Mouse (Mus musculus): ENCODE results near the gene Sh3gl1.

The Sh3gl1 gene

DNA sequence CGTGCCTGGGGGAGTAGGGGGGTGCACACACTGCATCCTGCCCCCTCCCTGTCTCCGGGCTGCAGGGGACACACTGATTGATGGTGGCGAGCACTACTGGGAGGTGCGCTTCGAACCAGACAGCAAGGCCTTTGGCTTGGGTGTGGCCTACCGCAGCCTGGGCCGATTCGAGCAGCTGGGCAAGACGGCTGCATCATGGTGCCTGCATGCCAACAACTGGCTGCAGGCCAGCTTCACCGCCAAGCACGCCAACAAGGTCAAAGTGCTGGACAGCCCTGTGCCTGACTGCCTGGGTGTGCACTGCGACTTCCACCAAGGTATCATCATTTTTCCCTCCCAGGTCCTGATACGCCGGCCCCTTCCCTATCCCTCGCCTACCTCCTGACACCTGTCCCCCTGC lies 40.4 kb downstream of the Sh3gl1 start:
- no peak for DNase-seq (ENCODE audit: low spot score)

GRCm38 (mm10) chr17:55990278-55990898 lies 46.0 kb downstream of the Sh3gl1 start:
- DNase-seq (ENCODE audit: low spot score) = no peak

DNA sequence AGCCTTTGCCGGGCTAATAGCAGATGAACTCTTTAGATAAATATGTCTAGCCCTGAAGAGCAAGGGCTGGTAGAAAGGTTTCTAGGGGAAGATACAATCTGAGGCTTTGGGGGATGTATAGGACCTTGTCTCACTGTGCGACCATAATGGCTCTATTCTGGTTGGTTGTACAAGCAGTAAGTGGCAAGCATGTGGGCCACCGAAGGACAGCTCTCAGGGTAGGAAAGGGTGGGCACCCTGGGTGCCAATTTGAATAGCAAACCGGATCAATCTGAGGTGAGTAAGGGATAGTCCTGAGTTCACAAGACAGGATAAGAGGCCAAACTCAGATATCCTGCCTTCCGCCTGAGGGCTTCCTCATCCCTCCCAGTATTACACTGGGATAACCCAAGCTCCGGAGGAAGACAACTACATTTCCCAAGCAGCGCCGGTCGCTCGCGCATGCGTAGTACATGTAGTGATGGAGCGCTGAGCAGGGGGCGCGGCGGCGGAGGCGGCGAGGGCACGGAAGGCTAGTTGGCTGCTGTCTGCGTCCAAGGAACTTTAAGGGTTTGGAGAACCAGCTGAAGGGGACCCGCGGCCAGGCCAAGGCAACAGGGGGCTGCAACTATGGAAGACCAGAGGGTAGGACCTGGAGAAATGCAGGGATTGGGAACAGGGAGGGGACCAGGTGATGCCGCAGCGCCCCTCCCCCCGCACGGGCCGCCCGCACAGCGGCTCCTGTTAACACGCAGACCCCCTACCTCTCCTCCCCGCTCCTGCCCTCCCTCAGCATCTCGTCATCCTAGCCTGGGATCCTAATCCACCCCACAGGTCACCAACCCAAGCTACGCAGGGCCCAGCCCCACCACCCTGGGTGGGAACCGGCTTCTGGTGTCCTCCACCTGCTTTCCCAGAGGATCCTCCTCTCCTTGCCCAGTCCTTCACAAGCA lies 50.1 kb downstream of the Sh3gl1 start, which contains the start of gene Fsd1:
Gene Fsd1 (plus strand): TSS at position 480 of the 932 bp plus-strand sequence.
- no peak for DNase-seq (ENCODE audit: low spot score)

- DNase-seq (ENCODE audit: low spot score) = no peak
Measured at GRCm38 (mm10) chr17:55977301-55977700, 59.1 kb downstream of the Sh3gl1 start.

DNA sequence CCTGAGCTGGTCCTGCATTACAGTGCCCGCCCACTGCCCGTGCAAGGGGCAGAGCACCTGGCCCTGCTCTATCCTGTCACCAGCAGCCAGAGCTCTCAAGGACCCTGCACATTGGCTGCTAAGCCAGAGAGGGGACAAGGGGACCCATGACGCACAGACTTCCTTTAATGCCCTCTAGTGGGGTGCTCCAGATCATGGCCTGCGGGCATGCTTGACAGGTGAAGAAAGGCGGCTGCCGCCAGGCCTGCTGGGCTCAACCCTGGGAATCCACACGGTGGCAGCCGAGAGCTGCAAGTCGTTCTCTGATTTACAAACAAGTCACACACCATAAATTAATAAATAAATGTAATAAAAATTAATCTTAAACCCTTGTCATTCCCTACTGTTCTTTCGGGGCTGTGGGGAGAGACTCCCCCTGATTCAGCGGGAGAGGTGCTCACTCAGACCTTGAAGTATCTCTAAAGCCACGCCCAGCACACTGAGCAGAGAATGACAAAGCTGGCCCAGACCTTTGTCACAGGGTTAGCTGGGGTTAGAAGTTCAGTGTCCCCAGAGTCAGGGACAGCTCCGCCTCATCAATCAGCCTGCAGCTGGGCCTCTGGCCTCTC lies 60.1 kb downstream of the Sh3gl1 start:
- DNase-seq (ENCODE audit: low spot score) = no peak

- no peak for DNase-seq (ENCODE audit: low spot score)
Measured at GRCm38 (mm10) chr17:55971453-55971852, 65.0 kb downstream of the Sh3gl1 start.

DNA sequence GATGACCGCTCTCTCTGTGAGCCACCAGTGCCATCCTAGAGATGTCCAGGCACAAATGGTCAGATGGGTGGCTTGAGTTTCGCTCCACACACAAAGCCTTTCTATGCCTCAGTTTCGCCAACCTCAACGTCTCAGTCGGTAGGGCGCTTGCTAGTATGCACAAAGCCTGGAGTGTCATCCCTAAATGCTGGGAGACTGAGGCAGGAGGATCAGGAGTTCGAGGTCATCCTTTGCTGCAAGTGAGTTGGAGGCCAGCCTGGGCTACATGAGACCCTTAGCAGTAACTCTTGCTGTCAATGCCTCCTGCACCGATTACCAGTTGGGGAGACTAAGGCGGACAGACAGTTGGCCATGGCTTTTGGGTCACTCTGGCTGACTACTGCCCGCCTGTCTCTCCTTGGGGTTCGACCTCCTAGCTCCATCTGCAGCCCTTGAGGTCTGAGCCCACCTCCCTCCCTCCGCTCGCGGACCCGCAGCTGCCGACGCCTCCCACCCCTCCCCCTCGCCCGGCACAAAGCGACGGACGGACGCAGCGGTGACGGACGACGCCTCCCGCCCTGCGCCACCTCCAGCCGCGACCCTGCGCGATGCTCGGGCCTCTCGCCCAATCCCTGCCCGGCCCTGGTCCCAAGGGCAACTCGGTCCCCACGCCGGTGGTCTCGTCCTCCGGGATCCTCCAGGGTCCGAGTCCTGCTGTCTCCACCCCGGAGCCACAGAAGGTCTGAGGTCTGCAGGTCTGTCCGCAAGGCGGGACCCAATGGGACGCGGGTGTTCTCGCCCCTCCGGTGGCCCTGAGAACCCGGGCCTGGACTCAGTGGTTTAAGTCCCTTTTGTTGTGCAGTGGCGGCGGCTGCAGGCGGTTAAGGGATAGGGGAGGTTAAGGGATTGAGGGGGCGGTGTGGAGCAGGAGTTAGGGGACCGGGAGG lies 66.2 kb downstream of the Sh3gl1 start, which contains the start of gene Shd:
Gene Shd (plus strand): TSS at position 502 of the 926 bp plus-strand sequence.
- no peak for DNase-seq (ENCODE audit: low spot score)

- no peak for DNase-seq (ENCODE audit: low spot score)
Measured at GRCm38 (mm10) chr17:55969560-55969959, 66.9 kb downstream of the Sh3gl1 start.

- DNase-seq (ENCODE audit: low spot score) = no peak
Measured at GRCm38 (mm10) chr17:55968210-55968609, 68.2 kb downstream of the Sh3gl1 start.

GRCm38 (mm10) chr17:55967186-55967585 lies 69.2 kb downstream of the Sh3gl1 start:
- no peak for DNase-seq (ENCODE audit: low spot score)
